In genomic region chr4:124808511-124808910, GRCm38 (mm10) we compare ENCODE assay signal across 14 mouse cellular contexts. TPM values are rescaled to one million over a fixed set of nuclear protein-coding genes. Genes with fewer than 3 reads are reported as not detected.
A peak's percentile ranks its signal among the peaks of the same experiment; 100 is the strongest.
DNase-seq lines count a peak whose midpoint lies in the region; ATAC-seq and TF ChIP-seq lines count a peak whose summit lies in the region.
"Had no signal": no experiment of that assay in that cellular context is flagged by ENCODE, and none has a peak within 500 bp of the region (broad histone marks: within the 10 kb centered on the region; RNA-seq: fewer than 3 reads in every experiment).

No protein-coding gene starts in this region.

- no peak overlapping the region; the same call in 1 of the 2 replicates for H3K4me2 ChIP-seq in heart, embryonic 11.5 days
- H3K4me2 ChIP-seq: neural tube, embryonic 13.5 days had no signal

- H3K27me3 ChIP-seq in heart, embryonic 11.5 days (ENCODE audit: control insufficient read depth, insufficient read depth, low read length): no peaks in the 10 kb centered on the region
- H3K27me3 ChIP-seq in heart, embryonic 10.5 days (ENCODE audit: insufficient read depth, poor library complexity, severe bottlenecking): no peaks in the 10 kb centered on the region
- H3K27me3 ChIP-seq in megakaryocyte, embryonic 14.5 days (replicated peaks): no peaks in the 10 kb centered on the region
- H3K27me3 ChIP-seq in small intestine, adult 2 months (ENCODE audit: control insufficient read depth, insufficient read depth, low read length): no peaks in the 10 kb centered on the region
- H3K27me3 ChIP-seq: neural tube, embryonic 13.5 days had no signal

- no peak for ATAC-seq in heart, embryonic 11.5 days (replicated peaks; ENCODE audit: insufficient number of reproducible peaks, low FRiP score, low TSS enrichment)
- no peak for ATAC-seq in megakaryocyte, adult 5-6 weeks (ENCODE audit: poor library complexity, severe bottlenecking)
- ATAC-seq in erythroblast, adult 5-6 weeks (replicated peaks; ENCODE audit: low FRiP score, poor library complexity, severe bottlenecking): no peak
- ATAC-seq: forebrain, embryonic 14.5 days had no signal

- peaks cover 7% of the 10 kb centered on the region for H3K4me1 ChIP-seq in heart, embryonic 11.5 days (ENCODE audit: control insufficient read depth, insufficient read depth, low read length)
- H3K4me1 ChIP-seq in heart, embryonic 10.5 days: peaks cover 16% of the 10 kb centered on the region; the same call in 1 of the 2 replicates
- peaks cover 93% of the 10 kb centered on the region for H3K4me1 ChIP-seq in megakaryocyte, embryonic 14.5 days
- H3K4me1 ChIP-seq in small intestine, adult 2 months (ENCODE audit: control insufficient read depth, insufficient read depth, insufficient read length, low read length): peaks cover 27% of the 10 kb centered on the region; the same call in 1 of the 2 replicates

- WGBS in heart, embryonic 11.5 days (ENCODE audit: insufficient replicate concordance): 53% methylated on average over 5 of the region's 5 CpGs
- 52% methylated on average over 5 of the region's 5 CpGs for WGBS in heart, embryonic 10.5 days
- WGBS in small intestine, adult 2 months: 68% methylated on average over 5 of the region's 5 CpGs

- 0 out of 2 replicates have a peak overlapping the region, but pooled peaks have one; percentile 41 for H3K27ac ChIP-seq in heart, embryonic 11.5 days (ENCODE audit: low read depth, low read length)
- no peak overlapping the region; the same call in 1 of the 2 replicates for H3K27ac ChIP-seq in heart, embryonic 10.5 days
- H3K27ac ChIP-seq in small intestine, adult 2 months (ENCODE audit: insufficient read depth, low read depth, low read length): peak overlapping the region; percentile 29; the same call in 1 of the 2 replicates
- H3K27ac ChIP-seq: neural tube, embryonic 13.5 days had no signal

- no peak overlapping the region for H3K4me3 ChIP-seq in heart, embryonic 11.5 days (ENCODE audit: low read depth, low read length)
- H3K4me3 ChIP-seq in heart, embryonic 10.5 days: no peak overlapping the region
- peak overlapping the region; percentile 86 for H3K4me3 ChIP-seq in megakaryocyte, embryonic 14.5 days (replicated peaks)
- no peak overlapping the region for H3K4me3 ChIP-seq in small intestine, adult 2 months (ENCODE audit: low read depth, low read length)
- H3K4me3 ChIP-seq: neural tube, embryonic 13.5 days had no signal

- DNase-seq in heart, embryonic 10.5 days (ENCODE audit: low spot score): no peak
- DNase-seq in kidney, postnatal 25 days: peak; percentile 30 to 66
- no peak for DNase-seq in right cerebral cortex, postnatal 14 days
- DNase-seq: cerebellum, adult 18-20 months; layer of hippocampus, adult 9-11 months; lung, adult 2 months; thymus, adult 18-20 months had no signal

- H3K36me3 ChIP-seq in heart, embryonic 11.5 days (ENCODE audit: control insufficient read depth, insufficient read depth, low read length): peaks cover 5% of the 10 kb centered on the region; the same call in 1 of the 2 replicates
- H3K36me3 ChIP-seq in heart, embryonic 10.5 days: peaks cover 39% of the 10 kb centered on the region
- peaks cover 79% of the 10 kb centered on the region for H3K36me3 ChIP-seq in megakaryocyte, embryonic 14.5 days (replicated peaks; ENCODE audit: low read length)
- peaks cover 34% of the 10 kb centered on the region for H3K36me3 ChIP-seq in small intestine, adult 2 months (ENCODE audit: control insufficient read depth, insufficient read depth, low read length)

- TF ChIP-seq CTCF in small intestine, adult 2 months (IDR thresholded peaks at IDR 0.05; ENCODE audit: extremely low read depth, insufficient read length, insufficient replicate concordance, low read depth, low read length): no peak

- no peaks in the 10 kb centered on the region for H3K9me3 ChIP-seq in heart, embryonic 11.5 days (replicated peaks; ENCODE audit: control insufficient read depth, low read length)
- no peaks in the 10 kb centered on the region for H3K9me3 ChIP-seq in heart, embryonic 10.5 days
- H3K9me3 ChIP-seq in megakaryocyte, embryonic 14.5 days: no peaks in the 10 kb centered on the region
- H3K9me3 ChIP-seq: neural tube, embryonic 13.5 days had no signal

- no peak overlapping the region for H3K9ac ChIP-seq in heart, embryonic 11.5 days (ENCODE audit: low read depth, low read length)
- H3K9ac ChIP-seq: neural tube, embryonic 13.5 days had no signal

- no peak for TF ChIP-seq POLR2A in small intestine, adult 2 months (IDR thresholded peaks at IDR 0.05; ENCODE audit: low read depth, low read length)

RNA-seq across cellular contexts. Expression of gene Mtf1, which starts 6.6 kb away (rescaled TPM):
- 11.0 and 13.5 TPM in 2 replicates for polyA plus RNA-seq in heart, embryonic 11.5 days (2014; fragmentation: Nextera tagmentation; extraction: Ambion mirVana)
- polyA plus RNA-seq in heart, embryonic 10.5 days (2016; fragmentation: Nextera tagmentation; extraction: Ambion mirVana): 16.1 and 16.9 TPM in 2 replicates
- polyA plus RNA-seq in megakaryocyte, embryonic 14.5 days (2012; ENCODE audit: insufficient read depth, low replicate concordance): 15.2 and 34.3 TPM in 2 replicates
- total RNA-seq in megakaryocyte, adult 5-6 weeks (2015): 22.8 and 25.4 TPM in 2 replicates
- total RNA-seq in megakaryocyte, adult 5-6 weeks (2017): 24.5 and 24.9 TPM in 2 replicates
- polyA plus RNA-seq in small intestine, adult 2 months (2012; rRNA removed): 2.8 and 12.4 TPM in 2 replicates
- total RNA-seq in erythroblast, adult 5-6 weeks (2015; ENCODE audit: low replicate concordance): 5.2 and 5.4 TPM in 2 replicates
- total RNA-seq in erythroblast, adult 5-6 weeks (2017; ENCODE audit: low replicate concordance): 8.6 and 17.4 TPM in 2 replicates

RNA-seq across cellular contexts. Expression of gene Yrdc, which starts 42.0 kb away (rescaled TPM):
- 25.4 and 28.0 TPM in 2 replicates for polyA plus RNA-seq in heart, embryonic 11.5 days (2014; fragmentation: Nextera tagmentation; extraction: Ambion mirVana)
- polyA plus RNA-seq in heart, embryonic 10.5 days (2016; fragmentation: Nextera tagmentation; extraction: Ambion mirVana): 25.8 and 39.3 TPM in 2 replicates
- 13.4 and 15.0 TPM in 2 replicates for polyA plus RNA-seq in megakaryocyte, embryonic 14.5 days (2012; ENCODE audit: insufficient read depth, low replicate concordance)
- total RNA-seq in megakaryocyte, adult 5-6 weeks (2015): 19.7 and 21.3 TPM in 2 replicates
- 19.1 and 48.6 TPM in 2 replicates for total RNA-seq in megakaryocyte, adult 5-6 weeks (2017)
- polyA plus RNA-seq in small intestine, adult 2 months (2012; rRNA removed): 22.4 and 24.3 TPM in 2 replicates
- 8.2 and 14.0 TPM in 2 replicates for total RNA-seq in erythroblast, adult 5-6 weeks (2015; ENCODE audit: low replicate concordance)
- 1.2 and 1.5 TPM in 2 replicates for total RNA-seq in erythroblast, adult 5-6 weeks (2017; ENCODE audit: low replicate concordance)

RNA-seq across cellular contexts. Expression of gene 1110065P20Rik, which starts 42.5 kb away (rescaled TPM):
- 41.4 and 46.3 TPM in 2 replicates for polyA plus RNA-seq in heart, embryonic 11.5 days (2014; fragmentation: Nextera tagmentation; extraction: Ambion mirVana)
- 45.0 and 58.0 TPM in 2 replicates for polyA plus RNA-seq in heart, embryonic 10.5 days (2016; fragmentation: Nextera tagmentation; extraction: Ambion mirVana)
- 19.3 and 30.5 TPM in 2 replicates for polyA plus RNA-seq in megakaryocyte, embryonic 14.5 days (2012; ENCODE audit: insufficient read depth, low replicate concordance)
- total RNA-seq in megakaryocyte, adult 5-6 weeks (2015): 5.8 and 6.3 TPM in 2 replicates
- 1.6 and 1.7 TPM in 2 replicates for total RNA-seq in megakaryocyte, adult 5-6 weeks (2017)
- polyA plus RNA-seq in small intestine, adult 2 months (2012; rRNA removed): 29.9 and 31.4 TPM in 2 replicates
- total RNA-seq in erythroblast, adult 5-6 weeks (2015; ENCODE audit: low replicate concordance): 5.8 TPM in 1 of 2 replicates, not detected in the other
- 0.70 and 3.3 TPM in 2 replicates for total RNA-seq in erythroblast, adult 5-6 weeks (2017; ENCODE audit: low replicate concordance)

RNA-seq across cellular contexts. Expression of gene Maneal, which starts 53.5 kb away (rescaled TPM):
- polyA plus RNA-seq in heart, embryonic 11.5 days (2014; fragmentation: Nextera tagmentation; extraction: Ambion mirVana): 0.13 and 0.21 TPM in 2 replicates
- 0.09 and 0.11 TPM in 2 replicates for polyA plus RNA-seq in heart, embryonic 10.5 days (2016; fragmentation: Nextera tagmentation; extraction: Ambion mirVana)
- polyA plus RNA-seq in megakaryocyte, embryonic 14.5 days (2012; ENCODE audit: insufficient read depth, low replicate concordance): not detected in 2 replicates
- 0.93 TPM in 1 of 2 replicates, not detected in the other for total RNA-seq in megakaryocyte, adult 5-6 weeks (2015)
- not detected in 2 replicates for total RNA-seq in megakaryocyte, adult 5-6 weeks (2017)
- polyA plus RNA-seq in small intestine, adult 2 months (2012; rRNA removed): 0.25 and 0.33 TPM in 2 replicates
- not detected in 2 replicates for total RNA-seq in erythroblast, adult 5-6 weeks (2015; ENCODE audit: low replicate concordance)
- not detected in 2 replicates for total RNA-seq in erythroblast, adult 5-6 weeks (2017; ENCODE audit: low replicate concordance)

Comparison
In these comparisons a context has a peak if more than half of its experiments do, and no peak if none do; other contexts are left out.
1. DNase-seq: peak in kidney, postnatal 25 days (2 of 2); none in heart, embryonic 10.5 days (single experiment) and right cerebral cortex, postnatal 14 days (single experiment).